Mouse (Mus musculus) fibroblast of lung, adult 2 months (primary cell): ENCODE measurements around the gene Ugt2b35.
"Not testable (repeated sequence)": the region's sequence is repeated elsewhere in the genome, so short reads cannot be mapped to it uniquely, and the experiment has no call there.

Experiments used
- DNase-seq: peaks from one replicate; pipeline ENCODE4 v3.0.0-alpha.2; 2011; ENCODE audit warnings: low read depth

The Ugt2b35 gene

DNA sequence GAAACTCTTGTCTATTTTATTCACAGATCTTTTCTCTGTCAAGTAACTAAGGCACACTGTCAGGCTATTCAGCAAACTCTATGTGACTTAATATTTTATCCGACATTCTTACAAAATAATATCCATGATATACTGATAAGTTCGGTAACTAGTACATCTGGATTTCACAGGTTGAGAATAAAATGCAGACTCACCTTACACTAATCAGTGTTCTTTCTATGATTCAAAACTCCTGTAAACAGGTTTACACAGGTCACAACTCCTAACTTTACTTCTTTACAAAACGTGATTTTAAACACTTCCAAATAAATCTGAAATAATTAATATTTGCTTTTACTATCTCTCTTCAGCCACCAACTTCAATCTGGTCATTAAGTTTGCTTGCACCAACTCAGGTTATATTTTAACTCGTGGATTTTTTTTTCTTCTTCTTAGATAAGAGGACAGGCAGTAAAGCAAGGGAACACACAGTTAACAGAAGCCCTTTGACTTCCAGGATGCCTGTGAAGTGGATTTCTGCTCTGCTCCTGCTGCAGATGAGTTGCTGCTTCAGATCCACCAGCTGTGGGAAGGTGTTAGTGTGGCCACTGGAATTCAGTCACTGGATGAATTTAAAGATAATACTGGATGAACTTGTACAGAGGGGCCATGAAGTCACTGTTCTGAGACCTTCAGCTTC lies at the start of gene Ugt2b35:
TSS of gene Ugt2b35 (plus strand) at position 466 of the 679 bp plus-strand sequence.
- no peak for DNase-seq

DNA sequence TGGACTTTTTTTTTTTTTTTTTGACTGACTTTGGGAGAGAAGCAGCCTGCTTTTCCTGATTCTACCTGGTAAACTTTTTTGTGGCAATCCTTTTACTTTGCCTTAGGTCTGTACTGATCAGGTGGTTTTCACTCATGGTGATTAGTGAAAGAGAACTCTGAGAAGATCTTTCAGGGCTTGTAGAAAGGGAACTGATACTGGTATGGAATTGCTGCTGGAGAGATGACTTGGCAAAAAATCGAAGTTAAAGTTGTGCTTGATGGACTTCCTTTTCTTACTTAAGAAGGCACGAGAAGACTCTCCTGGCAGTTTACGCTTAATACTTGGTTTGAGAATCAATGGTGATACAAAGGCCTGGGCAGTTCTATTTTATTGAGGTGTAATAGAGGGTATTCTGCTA lies 40.2 kb upstream of the Ugt2b35 start:
- DNase-seq = no peak

DNA sequence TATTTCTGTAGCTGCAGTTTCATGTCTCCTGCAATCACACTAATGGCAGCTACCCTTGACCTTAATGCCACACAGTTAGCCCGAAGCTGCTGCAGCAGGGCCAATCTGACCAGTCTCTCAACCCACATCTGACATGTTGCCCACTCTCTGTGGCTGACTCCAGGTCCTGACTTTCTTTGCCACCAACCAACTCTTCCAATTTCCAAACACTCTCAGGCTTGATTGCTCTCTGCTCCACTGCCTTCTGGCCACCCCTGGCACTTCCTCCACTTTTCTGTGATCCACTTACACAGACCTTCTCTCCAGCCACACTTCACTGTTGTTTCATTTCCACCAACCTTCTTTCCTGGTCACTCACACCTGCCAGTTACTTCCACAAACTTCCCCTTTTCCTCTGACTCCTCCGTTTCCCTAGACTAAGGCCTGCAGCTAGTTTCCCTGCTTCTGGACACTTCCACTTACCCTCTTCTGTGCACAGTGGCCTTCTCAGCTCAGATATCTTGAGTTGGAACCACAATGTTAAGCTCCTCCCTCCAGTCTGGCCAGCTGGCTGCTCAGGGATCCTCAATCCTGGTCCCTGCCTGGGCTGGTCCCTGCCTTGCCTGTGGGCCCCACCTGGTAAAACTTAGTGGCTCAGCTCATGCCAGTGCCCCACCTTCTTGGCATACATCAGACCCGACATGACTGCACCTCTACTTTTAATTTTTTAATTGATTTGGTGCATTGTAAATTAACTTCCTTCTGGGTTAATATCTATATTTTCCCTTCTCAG lies 38.9 kb upstream of the Ugt2b35 start:
- no peak for DNase-seq

DNA sequence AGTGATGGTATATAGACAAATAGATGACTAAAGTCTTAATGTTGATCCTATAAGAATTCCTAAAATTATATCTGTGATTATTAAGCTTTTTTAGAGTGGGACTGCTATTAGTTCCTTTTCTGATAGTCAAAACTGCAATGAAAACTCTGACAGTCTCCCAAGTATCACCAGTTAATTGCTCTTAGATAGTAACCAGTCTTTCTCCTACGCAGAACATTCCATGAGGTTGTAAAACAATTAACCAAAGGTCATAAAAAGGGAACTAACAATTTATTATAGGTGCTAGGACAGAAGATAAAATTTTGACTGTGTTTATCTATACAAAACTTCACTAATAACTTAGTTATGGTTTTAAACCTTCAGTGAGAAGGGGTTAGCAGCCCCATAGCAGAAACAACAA lies 37.8 kb upstream of the Ugt2b35 start:
- not testable (repeated sequence) for DNase-seq

DNA sequence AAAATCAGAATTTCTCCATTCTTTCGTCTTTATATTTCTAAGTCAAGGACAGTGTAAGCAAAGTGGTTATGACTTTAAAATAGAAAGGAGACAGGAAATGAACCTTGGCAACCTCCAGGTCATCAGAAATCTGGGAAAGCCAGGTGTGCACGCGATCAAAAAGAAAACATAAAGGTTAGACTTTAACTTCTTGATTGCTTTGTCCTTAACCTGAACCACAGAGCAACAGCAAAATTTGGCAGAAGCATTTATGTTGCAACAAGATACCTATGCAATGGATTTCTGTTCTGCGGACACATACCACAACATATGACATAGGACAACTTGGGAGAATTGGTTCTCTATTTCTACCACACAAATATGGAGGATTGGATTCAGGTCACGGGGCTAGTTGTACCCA lies 33.4 kb upstream of the Ugt2b35 start:
- not testable (repeated sequence) for DNase-seq

DNA sequence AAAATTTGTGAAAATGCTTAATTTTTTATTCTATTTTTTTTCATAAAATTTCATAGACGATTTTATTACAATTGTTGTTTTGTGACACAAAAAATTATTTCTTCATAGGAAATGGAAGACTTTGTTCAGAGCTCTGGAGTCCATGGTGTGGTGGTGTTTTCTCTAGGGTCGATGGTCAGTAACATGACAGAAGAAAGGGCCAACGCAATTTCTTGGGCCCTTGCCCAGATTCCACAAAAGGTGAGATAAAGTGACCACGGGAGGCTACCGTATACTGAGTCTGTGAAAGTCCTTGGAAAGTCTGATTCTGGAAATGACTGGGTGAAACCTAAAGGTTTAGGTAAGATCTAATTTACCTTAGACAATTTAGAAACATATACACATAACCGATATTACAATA lies 4.1 kb downstream of the Ugt2b35 start:
- no peak for DNase-seq

DNA sequence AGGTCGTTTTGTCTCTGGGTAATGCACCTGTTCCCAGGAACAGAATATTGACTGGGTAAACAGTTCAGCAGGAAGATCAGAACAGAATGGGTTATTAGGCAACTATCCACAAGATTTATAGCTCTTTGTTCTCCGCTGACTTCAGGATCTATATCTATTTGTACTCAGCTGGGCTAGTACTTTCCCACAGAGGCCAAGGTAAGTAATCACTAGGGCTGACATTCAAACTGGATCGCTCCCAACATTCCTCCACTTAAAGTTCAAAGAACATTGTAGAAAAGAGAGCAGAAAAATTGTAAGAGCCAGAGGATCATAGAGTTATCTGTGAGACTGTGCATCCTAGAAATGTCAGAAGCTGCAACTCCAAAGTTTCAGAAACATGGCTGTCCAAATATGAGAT lies 14.8 kb downstream of the Ugt2b35 start:
- no peak for DNase-seq

DNA sequence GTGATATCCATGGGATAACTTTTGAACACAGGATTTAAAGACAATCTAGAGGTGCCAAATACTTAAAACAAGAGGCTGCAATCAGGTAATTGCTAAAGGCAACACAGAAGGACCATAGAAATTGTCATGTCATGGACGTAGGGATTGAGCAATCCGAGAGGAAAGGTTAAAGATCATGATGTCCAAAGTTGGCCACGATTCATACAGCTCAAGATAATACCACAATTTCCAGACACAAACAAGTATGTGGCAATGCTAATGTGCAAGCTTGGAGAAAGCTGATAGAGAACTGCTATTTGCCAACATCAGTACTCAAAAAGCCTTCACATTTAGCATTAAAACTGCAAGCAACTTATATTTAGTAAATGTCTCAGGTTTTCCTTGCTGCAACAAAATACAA lies 26.7 kb downstream of the Ugt2b35 start:
- no peak for DNase-seq

DNA sequence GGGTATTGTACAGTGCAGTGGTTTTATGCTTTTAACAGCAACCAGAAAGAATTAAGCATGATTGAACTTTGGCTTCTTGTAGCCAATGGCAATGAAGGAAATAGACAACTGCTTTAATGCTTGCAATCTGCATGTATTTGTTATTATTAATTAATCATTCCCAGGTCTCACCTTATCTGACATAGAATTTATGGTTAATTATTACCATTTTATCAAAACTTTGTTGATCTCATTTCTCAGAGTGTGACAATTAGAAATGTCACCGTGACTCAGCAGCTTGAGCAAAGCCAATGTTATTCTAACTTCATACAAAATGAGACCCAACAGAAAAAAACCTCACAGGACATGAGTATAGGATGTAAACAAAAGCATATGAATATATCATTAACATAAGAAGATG lies 30.0 kb downstream of the Ugt2b35 start:
- DNase-seq = no peak
